Mouse (Mus musculus) midbrain, postnatal 0 days (tissue): ENCODE measurements around the gene Ttc21b. TPM values are rescaled to one million over a fixed set of nuclear protein-coding genes. Genes with fewer than 3 reads are reported as not detected.
A peak's percentile ranks its signal among the peaks of the same experiment; 100 is the strongest.

Experiments
- ATAC-seq: fragments of 200-750 bp; cut with Nextera tagmentation; 2 replicates; pipeline ENCODE4 v1.8.0; 2017; ENCODE audit warnings: moderate number of reproducible peaks, mild to moderate bottlenecking, moderate TSS enrichment, moderate library complexity; ENCODE audit not compliant: low FRiP score
- DNase-seq: peaks from one replicate; pipeline ENCODE4 v3.0.0-alpha.2; 2015; ENCODE audit warnings: low spot score
- H3K27ac ChIP-seq: fragments of 300-500 bp; sonication (generic); 2 replicates; pipeline ENCODE4 v1.5.1; 2014; ENCODE audit warnings: low read depth, mild to moderate bottlenecking, low read length, mixed read lengths
- H3K27me3 ChIP-seq: fragments of 300-500 bp; sonication (generic); 2 replicates; pipeline ENCODE4 v1.6.1; 2014; ENCODE audit warnings: low read length, control low read depth, mixed read lengths; ENCODE audit not compliant: insufficient read depth
- H3K36me3 ChIP-seq: fragments of 300-500 bp; sonication (generic); 2 replicates; pipeline ENCODE4 v1.6.1; 2014; ENCODE audit warnings: low read length, control low read depth, mixed read lengths; ENCODE audit not compliant: insufficient read depth
- H3K4me1 ChIP-seq: fragments of 300-500 bp; sonication (generic); 2 replicates; pipeline ENCODE4 v1.6.1; 2014; ENCODE audit warnings: mild to moderate bottlenecking, control low read depth, antibody characterized with exemption, low read length, mixed read lengths; ENCODE audit not compliant: insufficient read depth
- H3K4me2 ChIP-seq: fragments of 300-500 bp; sonication (generic); 2 replicates; pipeline ENCODE4 v1.6.1; 2014; ENCODE audit warnings: low read depth, mild to moderate bottlenecking, low read length, mixed read lengths; ENCODE audit not compliant: poor library complexity, severe bottlenecking
- H3K4me3 ChIP-seq: fragments of 300-500 bp; sonication (generic); 2 replicates; pipeline ENCODE4 v1.5.1; 2014; ENCODE audit warnings: low read depth, mild to moderate bottlenecking, low read length, moderate library complexity
- H3K9ac ChIP-seq: fragments of 300-500 bp; sonication (generic); replicated peaks from 2 replicates; pipeline ENCODE4 v1.6.1; 2014; ENCODE audit warnings: mild to moderate bottlenecking, low read length, moderate library complexity, mixed read lengths; ENCODE audit not compliant: poor library complexity, severe bottlenecking
- H3K9me3 ChIP-seq: fragments of 300-500 bp; sonication (generic); 2 replicates; pipeline ENCODE4 v1.6.1; 2016; ENCODE audit warnings: low read length, control low read depth
- CTCF ChIP-seq: IDR thresholded peaks from 2 replicates; pipeline ENCODE4 v1.5.1; 2016; ENCODE audit warnings: antibody characterized with exemption, mild to moderate bottlenecking
- WGBS: fragments of 180-500 bp; shearing (Covaris S2); extraction: QIAGEN DNeasy Blood & Tissue Kit; methylation state at CpG from one replicate; pipeline ENCODE4 v1.1.7; 2014; 5-methylcytosine and 5-hydroxymethylcytosine counted together
- polyA plus RNA-seq: library from polyadenylated mRNA; unstranded; fragments of >200 nt; fragmentation: Nextera tagmentation; extraction: Ambion mirVana; gene quantifications from 2 replicates; pipeline ENCODE4 v1.2.1, GENCODE M21; 2015
- total RNA-seq: library from RNA; depleted of rRNA; stranded (reverse); fragments of >200 nt; gene quantifications from 2 replicates; pipeline ENCODE4 v1.2.3, GENCODE M21; 2014

The Ttc21b gene
- total and polyA plus RNA-seq, 2 experiments from 2014 or later = 5.7 to 9.8 TPM

DNA sequence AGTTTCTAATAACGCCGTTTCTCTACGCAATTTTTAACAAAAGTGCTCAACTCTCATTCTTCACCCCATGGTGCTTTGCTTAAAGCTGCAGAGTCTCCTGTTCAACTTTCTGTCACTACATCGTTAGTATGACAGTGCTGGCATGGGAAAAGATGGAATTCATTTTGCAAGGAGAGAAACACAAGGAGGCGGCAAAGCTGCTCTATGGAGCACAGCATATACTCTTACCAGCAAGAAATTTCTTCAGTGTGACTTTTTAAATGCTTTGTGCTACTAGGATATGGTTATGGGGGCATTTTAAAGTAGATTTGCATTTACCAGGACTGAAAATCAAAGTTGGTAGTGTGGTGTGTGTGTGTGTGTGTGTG is 77.6 kb downstream of the Ttc21b start:
- no peak overlapping the region for H3K9ac ChIP-seq
- no peaks in the 10 kb centered on the region for H3K27me3 ChIP-seq
- no peaks in the 10 kb centered on the region for H3K9me3 ChIP-seq
- TF ChIP-seq CTCF = peak; percentile 46
- ATAC-seq = no peak
- WGBS = 15% methylated on average over 5 of the region's 5 CpGs
- H3K36me3 ChIP-seq = no peaks in the 10 kb centered on the region
- peak; percentile 46 for DNase-seq
- H3K4me1 ChIP-seq = peaks cover 11% of the 10 kb centered on the region; the same call in 1 of the 2 replicates
- H3K4me2 ChIP-seq = peak overlapping the region; percentile 40
- H3K27ac ChIP-seq = peak overlapping the region; percentile 45
- peak overlapping the region; percentile 9; the same call in 1 of the 2 replicates for H3K4me3 ChIP-seq

GRCm38 (mm10) chr2:66177886-66178847 is 78.2 kb downstream of the Ttc21b start:
- peak overlapping the region; percentile 40 for H3K4me2 ChIP-seq
- peak overlapping the region; percentile 9; the same call in 1 of the 2 replicates for H3K4me3 ChIP-seq
- ATAC-seq (peak; percentile 76), DNase-seq (peak; percentile 80)
- no peak overlapping the region for H3K9ac ChIP-seq
- WGBS = 9% methylated on average over 9 of the region's 9 CpGs
- H3K9me3 ChIP-seq = no peaks in the 10 kb centered on the region
- H3K27ac ChIP-seq = peak overlapping the region; percentile 45
- TF ChIP-seq CTCF = no peak
- no peaks in the 10 kb centered on the region for H3K27me3 ChIP-seq
- no peaks in the 10 kb centered on the region for H3K36me3 ChIP-seq
- H3K4me1 ChIP-seq = peaks cover 11% of the 10 kb centered on the region; the same call in 1 of the 2 replicates

GRCm38 (mm10) chr2:66177017-66177416 is 79.4 kb downstream of the Ttc21b start:
- no peak for ATAC-seq

GRCm38 (mm10) chr2:66173134-66173533 is 83.3 kb downstream of the Ttc21b start:
- Histone ChIP-seq H3K4me2 (no peak overlapping the region), H3K9ac (no peak overlapping the region), H3K4me3 (no peak overlapping the region), H3K9me3 (no peaks in the 10 kb centered on the region), H3K4me1 (peaks cover 6% of the 10 kb centered on the region; the same call in 1 of the 2 replicates), H3K27ac (no peak overlapping the region), H3K36me3 (no peaks in the 10 kb centered on the region), H3K27me3 (no peaks in the 10 kb centered on the region)
- DNase-seq (peak; percentile 12), ATAC-seq (no peak)
- no peak for TF ChIP-seq CTCF
- WGBS = 81% methylated on average over 5 of the region's 5 CpGs

More at GRCm38 (mm10) chr2:66177017-66177416, 79.4 kb downstream of the Ttc21b start:
- Histone ChIP-seq H3K9me3 (no peaks in the 10 kb centered on the region), H3K9ac (no peak overlapping the region), H3K4me2 (no peak overlapping the region), H3K27me3 (no peaks in the 10 kb centered on the region), H3K4me1 (peaks cover 11% of the 10 kb centered on the region; the same call in 1 of the 2 replicates), H3K36me3 (no peaks in the 10 kb centered on the region), H3K27ac (peak overlapping the region; percentile 45; the same call in 1 of the 2 replicates), H3K4me3 (no peak overlapping the region)
- WGBS = 56% methylated on average over 7 of the region's 7 CpGs
- no peak for TF ChIP-seq CTCF
- DNase-seq = peak; percentile 38

DNA sequence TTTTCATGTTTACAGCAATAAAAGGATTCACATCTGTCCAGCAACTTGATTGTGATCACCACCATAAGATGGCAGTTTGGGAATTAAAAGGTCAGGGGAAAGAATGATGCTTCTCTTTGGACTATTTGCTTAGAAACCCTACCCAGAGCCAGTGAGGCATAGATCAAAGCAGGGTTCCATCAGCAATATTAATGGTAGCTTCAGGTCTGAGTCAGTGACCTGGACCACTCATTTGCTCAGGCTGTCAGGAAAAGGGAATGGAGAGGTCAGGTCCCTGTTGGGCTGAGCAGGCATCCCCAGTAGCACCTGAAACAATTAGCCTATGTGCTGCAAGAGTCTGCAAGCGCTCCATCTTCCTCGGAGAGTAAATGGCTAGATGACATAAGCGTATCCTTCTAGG is 84.8 kb downstream of the Ttc21b start:
- no peak overlapping the region for H3K9ac ChIP-seq
- no peaks in the 10 kb centered on the region for H3K4me1 ChIP-seq
- TF ChIP-seq CTCF = no peak
- 87% methylated on average over 3 of the region's 3 CpGs for WGBS
- no peak overlapping the region for H3K27ac ChIP-seq
- ATAC-seq = no peak
- H3K4me2 ChIP-seq = no peak overlapping the region
- H3K4me3 ChIP-seq = no peak overlapping the region
- no peaks in the 10 kb centered on the region for H3K36me3 ChIP-seq
- no peaks in the 10 kb centered on the region for H3K9me3 ChIP-seq
- H3K27me3 ChIP-seq = no peaks in the 10 kb centered on the region
- no peak for DNase-seq

DNA sequence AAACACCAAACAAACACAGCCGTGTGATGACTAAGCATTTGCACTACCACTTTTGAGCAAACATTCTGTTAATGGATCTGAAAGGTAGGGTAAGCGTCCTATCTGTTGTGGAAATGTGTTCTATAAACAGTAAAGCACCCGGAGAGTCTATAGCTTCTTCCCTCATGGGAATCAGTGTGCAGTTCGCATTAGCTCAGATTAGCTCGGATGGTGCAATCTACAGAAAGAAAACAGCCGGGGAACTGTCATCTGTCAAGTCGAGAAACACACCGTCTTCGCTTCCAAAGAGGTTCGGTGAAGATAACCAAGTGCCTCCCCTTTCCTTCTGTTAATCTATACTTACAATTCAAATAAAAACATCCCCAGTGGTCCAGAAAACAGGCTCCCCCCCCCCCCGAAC is 85.7 kb downstream of the Ttc21b start:
- Histone ChIP-seq H3K27ac (no peak overlapping the region), H3K9me3 (no peaks in the 10 kb centered on the region), H3K4me3 (no peak overlapping the region), H3K9ac (no peak overlapping the region), H3K27me3 (no peaks in the 10 kb centered on the region), H3K36me3 (no peaks in the 10 kb centered on the region), H3K4me1 (no peaks in the 10 kb centered on the region), H3K4me2 (no peak overlapping the region)
- DNase-seq = no peak
- no peak for ATAC-seq
- WGBS = 75% methylated on average over 11 of the region's 11 CpGs
- no peak for TF ChIP-seq CTCF
